Mouse (Mus musculus) lung, embryonic 14.5 days (tissue): ENCODE results near the gene Anapc5. TPM values are rescaled to one million over a fixed set of nuclear protein-coding genes. Genes with fewer than 3 reads are reported as not detected.

Experiments
- ATAC-seq: fragments of 200-750 bp; cut with Nextera tagmentation; 2 replicates; pipeline ENCODE4 v1.8.0; 2017; ENCODE audit warnings: mild to moderate bottlenecking, moderate TSS enrichment, moderate library complexity; ENCODE audit not compliant: insufficient read depth
- DNase-seq: peaks from one replicate; pipeline ENCODE4 v3.0.0-alpha.2; 2015
- H3K27ac ChIP-seq: fragments of 300-500 bp; sonication (generic); 2 replicates; pipeline ENCODE4 v1.5.1; 2014; ENCODE audit warnings: low read depth, mild to moderate bottlenecking, moderate library complexity
- H3K27me3 ChIP-seq: fragments of 300-500 bp; sonication (generic); 2 replicates; pipeline ENCODE4 v1.6.1; 2014; ENCODE audit warnings: low read length, control low read depth; ENCODE audit not compliant: insufficient read depth
- H3K36me3 ChIP-seq: fragments of 300-500 bp; sonication (generic); 2 replicates; pipeline ENCODE4 v1.6.1; 2014; ENCODE audit warnings: control low read depth; ENCODE audit not compliant: insufficient read depth
- H3K4me1 ChIP-seq: fragments of 300-500 bp; sonication (generic); 2 replicates; pipeline ENCODE4 v1.6.1; 2014; ENCODE audit warnings: antibody characterized with exemption, control low read depth; ENCODE audit not compliant: insufficient read depth
- H3K4me2 ChIP-seq: fragments of 300-500 bp; sonication (generic); 2 replicates; pipeline ENCODE4 v1.6.1; 2014; ENCODE audit warnings: mild to moderate bottlenecking
- H3K4me3 ChIP-seq: fragments of 300-500 bp; sonication (generic); 2 replicates; pipeline ENCODE4 v1.5.1; 2014; ENCODE audit warnings: low read depth, low read length
- H3K9ac ChIP-seq: fragments of 300-500 bp; sonication (generic); 2 replicates; pipeline ENCODE4 v1.6.1; 2014
- H3K9me3 ChIP-seq: fragments of 300-500 bp; sonication (generic); 2 replicates; pipeline ENCODE4 v1.6.1; 2016; ENCODE audit warnings: low read depth, low read length, control low read depth
- CTCF ChIP-seq: IDR thresholded peaks from 2 replicates; pipeline ENCODE4 v1.5.1; 2016; ENCODE audit warnings: antibody characterized with exemption, low read depth
- WGBS: fragments of 180-500 bp; shearing (Covaris S2); extraction: QIAGEN DNeasy Blood & Tissue Kit; methylation state at CpG from one replicate; pipeline ENCODE4 v1.1.7; 2014; 5-methylcytosine and 5-hydroxymethylcytosine counted together
- polyA plus RNA-seq: library from polyadenylated mRNA; unstranded; fragments of >200 nt; fragmentation: Nextera tagmentation; extraction: Ambion mirVana; gene quantifications from 2 replicates; pipeline ENCODE4 v1.2.1, GENCODE M21; 2014

Gene Anapc5
- polyA plus RNA-seq, 1 experiment from 2014 or later, result 472 TPM

GRCm38 (mm10) chr5:122843799-122844198, 22.7 kb upstream of the Anapc5 start:
- no peak for TF ChIP-seq CTCF
- H3K9ac ChIP-seq, result no peak overlapping the region
- 81% methylated on average over 5 of the region's 5 CpGs for WGBS
- no peaks in the 10 kb centered on the region for H3K9me3 ChIP-seq
- H3K27me3 ChIP-seq, result no peaks in the 10 kb centered on the region
- no peak overlapping the region for H3K27ac ChIP-seq
- H3K4me1 ChIP-seq, result no peaks in the 10 kb centered on the region
- no peak for DNase-seq
- H3K36me3 ChIP-seq, result no peaks in the 10 kb centered on the region
- no peak overlapping the region for H3K4me3 ChIP-seq
- no peak for ATAC-seq
- no peak overlapping the region for H3K4me2 ChIP-seq

GRCm38 (mm10) chr5:122841126-122841525, 20.0 kb upstream of the Anapc5 start:
- Histone ChIP-seq H3K4me1 (no peaks in the 10 kb centered on the region), H3K27me3 (no peaks in the 10 kb centered on the region), H3K36me3 (no peaks in the 10 kb centered on the region), H3K9ac (no peak overlapping the region), H3K4me3 (no peak overlapping the region), H3K4me2 (no peak overlapping the region), H3K27ac (no peak overlapping the region), H3K9me3 (no peaks in the 10 kb centered on the region)
- ATAC-seq (no peak), DNase-seq (no peak)
- TF ChIP-seq CTCF, result no peak
- 86% methylated on average over 2 of the region's 2 CpGs for WGBS

- Histone ChIP-seq H3K4me1 (no peaks in the 10 kb centered on the region), H3K36me3 (no peaks in the 10 kb centered on the region), H3K27me3 (no peaks in the 10 kb centered on the region), H3K27ac (no peak overlapping the region), H3K4me3 (no peak overlapping the region), H3K9ac (no peak overlapping the region), H3K4me2 (no peak overlapping the region), H3K9me3 (no peaks in the 10 kb centered on the region)
- 77% methylated on average over 10 of the region's 10 CpGs for WGBS
- ATAC-seq (no peak), DNase-seq (no peak)
- TF ChIP-seq CTCF, result no peak
These were observed 11.9 kb upstream of the Anapc5 start for GRCm38 (mm10) chr5:122832996-122833395.

DNA sequence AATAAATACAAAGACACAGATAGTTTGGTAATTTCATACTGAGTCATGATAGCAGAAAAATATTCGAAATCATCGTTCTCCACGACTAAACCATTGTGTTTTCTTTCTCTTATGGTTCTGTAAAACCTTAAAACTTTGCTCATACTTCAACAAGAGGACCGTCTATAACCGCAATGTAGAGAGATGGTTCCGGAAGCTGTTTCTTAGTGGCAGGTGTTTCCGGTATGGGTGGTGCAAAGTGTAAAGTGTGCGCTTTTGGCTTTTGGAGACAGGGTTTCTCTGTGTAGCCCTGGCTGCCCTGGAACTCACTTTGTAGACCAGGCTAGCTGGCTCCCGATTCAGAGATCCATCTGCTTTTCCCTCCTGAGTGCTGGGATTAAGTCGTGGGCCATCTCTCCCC, 11.4 kb upstream of the Anapc5 start:
- H3K9me3 ChIP-seq, result no peaks in the 10 kb centered on the region
- DNase-seq (no peak), ATAC-seq (no peak)
- no peak overlapping the region for H3K4me2 ChIP-seq
- WGBS, result 78% methylated on average over 10 of the region's 10 CpGs
- no peak overlapping the region for H3K27ac ChIP-seq
- no peak for TF ChIP-seq CTCF
- no peaks in the 10 kb centered on the region for H3K4me1 ChIP-seq
- H3K27me3 ChIP-seq, result no peaks in the 10 kb centered on the region
- no peak overlapping the region for H3K9ac ChIP-seq
- H3K36me3 ChIP-seq, result no peaks in the 10 kb centered on the region
- H3K4me3 ChIP-seq, result no peak overlapping the region

GRCm38 (mm10) chr5:122825099-122825498, 4.0 kb upstream of the Anapc5 start:
- Histone ChIP-seq H3K9me3 (no peaks in the 10 kb centered on the region), H3K4me1 (no peaks in the 10 kb centered on the region), H3K4me2 (no peak overlapping the region), H3K4me3 (no peak overlapping the region), H3K9ac (no peak overlapping the region), H3K27me3 (no peaks in the 10 kb centered on the region), H3K36me3 (no peaks in the 10 kb centered on the region), H3K27ac (no peak overlapping the region)
- 79% methylated on average over 8 of the region's 8 CpGs for whole genome bisulfite sequencing
- DNase-seq, result no peak
- TF ChIP-seq CTCF, result no peak
- ATAC-seq, result no peak

DNA sequence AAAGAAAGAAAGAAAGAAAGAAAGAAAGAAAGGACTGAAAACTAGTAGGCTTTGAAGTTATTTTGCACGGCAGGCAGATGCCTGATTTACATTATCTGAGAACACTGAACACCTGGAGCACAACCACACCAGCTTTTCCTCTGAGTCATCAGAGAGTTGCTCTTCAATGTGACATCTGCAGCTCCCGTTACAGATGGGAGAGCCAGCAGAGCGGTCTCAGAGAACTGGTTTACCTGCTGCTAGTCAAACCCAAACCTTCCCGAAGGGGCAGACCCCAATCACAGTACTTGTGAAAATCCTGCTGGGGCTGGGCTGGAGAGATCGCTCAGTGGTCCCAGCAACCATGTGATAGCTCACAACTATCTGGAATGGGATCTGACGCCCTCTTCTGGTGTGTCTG, 3.3 kb upstream of the Anapc5 start:
- Histone ChIP-seq H3K9ac (no peak overlapping the region), H3K27ac (no peak overlapping the region), H3K9me3 (no peaks in the 10 kb centered on the region), H3K4me1 (peaks cover 5% of the 10 kb centered on the region), H3K36me3 (peaks cover 2% of the 10 kb centered on the region; the same call in 1 of the 2 replicates), H3K4me3 (no peak overlapping the region), H3K27me3 (no peaks in the 10 kb centered on the region), H3K4me2 (no peak overlapping the region)
- no peak for TF ChIP-seq CTCF
- ATAC-seq (no peak), DNase-seq (no peak)
- 59% methylated on average over 6 of the region's 6 CpGs for WGBS

DNA sequence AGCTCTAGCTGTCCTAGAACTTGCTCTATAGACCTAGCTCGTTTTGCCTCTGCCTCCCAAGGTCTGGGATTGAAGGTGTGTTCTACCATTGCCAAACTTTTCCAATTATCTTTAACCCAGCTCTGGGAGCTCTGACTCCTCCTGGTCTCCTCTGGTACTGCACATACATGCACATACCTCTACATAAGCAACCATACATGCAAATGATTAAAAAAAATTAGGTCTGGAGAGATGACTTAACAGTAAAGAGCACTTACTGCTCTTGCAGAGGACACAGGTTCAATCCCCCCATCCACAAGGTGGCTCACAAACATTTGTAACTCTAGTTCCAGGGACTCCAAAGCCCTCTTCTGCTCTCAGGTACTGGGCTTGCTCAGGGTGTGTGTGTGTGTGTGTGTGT, 2.8 kb upstream of the Anapc5 start:
- Histone ChIP-seq H3K27me3 (no peaks in the 10 kb centered on the region), H3K9me3 (no peaks in the 10 kb centered on the region), H3K4me3 (no peak overlapping the region), H3K27ac (no peak overlapping the region), H3K9ac (no peak overlapping the region), H3K36me3 (peaks cover 6% of the 10 kb centered on the region; the same call in 1 of the 2 replicates), H3K4me2 (no peak overlapping the region), H3K4me1 (peaks cover 7% of the 10 kb centered on the region)
- no peak for TF ChIP-seq CTCF
- DNase-seq (no peak), ATAC-seq (no peak)
- 50% methylated on average over 1 of the region's 1 CpGs for WGBS

DNA sequence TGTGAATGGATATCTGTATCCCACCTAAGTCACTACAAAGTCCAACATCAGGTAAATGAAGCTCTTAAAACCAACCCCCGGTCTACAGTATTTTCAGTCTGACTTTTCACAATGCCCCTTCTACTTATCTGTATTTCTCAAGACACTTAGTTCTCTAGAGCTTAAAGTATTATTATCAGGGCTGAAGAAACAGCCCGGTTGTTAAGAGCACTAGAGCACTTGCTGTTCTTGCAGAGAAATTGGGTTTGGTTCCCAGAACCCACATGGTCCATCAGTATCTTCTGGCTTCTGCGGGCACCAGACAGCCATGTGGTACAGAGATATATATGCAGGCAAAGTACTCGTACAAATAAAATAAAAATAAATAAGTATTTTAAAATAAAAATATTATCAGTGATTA, 1.3 kb upstream of the Anapc5 start:
- WGBS, result 84% methylated on average over 4 of the region's 4 CpGs

More for the DNA sequence above, 1.3 kb upstream of the Anapc5 start:
- Histone ChIP-seq H3K27ac (no peak overlapping the region), H3K36me3 (peaks cover 21% of the 10 kb centered on the region), H3K9me3 (no peaks in the 10 kb centered on the region), H3K9ac (no peak overlapping the region), H3K4me3 (no peak overlapping the region), H3K27me3 (no peaks in the 10 kb centered on the region), H3K4me1 (peaks cover 7% of the 10 kb centered on the region), H3K4me2 (no peak overlapping the region)
- DNase-seq, result no peak
- no peak for ATAC-seq
- TF ChIP-seq CTCF, result no peak
